Mouse (Mus musculus): ENCODE measurements around the gene Barhl2. TPM values are rescaled to one million over a fixed set of nuclear protein-coding genes. Genes with fewer than 3 reads are reported as not detected.
A peak's percentile ranks its signal among the peaks of the same experiment; 100 is the strongest.

Barhl2 gene
- polyA plus RNA-seq (2011; ENCODE audit: insufficient read depth, insufficient read length, low read depth, missing spikeins) = 0.34 TPM in 1 of 2 replicates, not detected in the other

- Histone ChIP-seq H3K27me3 (ENCODE audit: control insufficient read depth, insufficient read depth, low read length, poor library complexity, severe bottlenecking) (peaks cover 48% of the 10 kb centered on the region), H3K9me3 (replicated peaks; ENCODE audit: control insufficient read depth, insufficient read depth, low read length, poor library complexity, severe bottlenecking) (no peaks in the 10 kb centered on the region), H3K9ac (ENCODE audit: low read depth, poor library complexity, severe bottlenecking) (peak within 1 kb of the TSS; percentile 79), H3K4me3 (ENCODE audit: low read depth, low read length) (peak within 1 kb of the TSS; percentile 80), H3K36me3 (ENCODE audit: control insufficient read depth, insufficient read depth, low read length, poor library complexity, severe bottlenecking) (no peaks in the 10 kb centered on the region), H3K27ac (ENCODE audit: insufficient read depth, low read length) (no peak within 1 kb of the TSS), H3K4me1 (ENCODE audit: control insufficient read depth, insufficient read depth, low read length) (no peaks in the 10 kb centered on the region)
- no peak for TF ChIP-seq EP300 (IDR thresholded peaks at IDR 0.05; ENCODE audit: insufficient read depth, low read depth, low read length)
- no peak for TF ChIP-seq CTCF (IDR thresholded peaks at IDR 0.05; ENCODE audit: low read depth, low read length)
- no peak for TF ChIP-seq POLR2A (IDR thresholded peaks at IDR 0.05; ENCODE audit: insufficient read depth, low read length)
These were observed at the start of gene Barhl2 for GRCm38 (mm10) chr5:106457986-106458476. Gene Barhl2, minus strand, starts transcription at chr5:106458166.

DNA sequence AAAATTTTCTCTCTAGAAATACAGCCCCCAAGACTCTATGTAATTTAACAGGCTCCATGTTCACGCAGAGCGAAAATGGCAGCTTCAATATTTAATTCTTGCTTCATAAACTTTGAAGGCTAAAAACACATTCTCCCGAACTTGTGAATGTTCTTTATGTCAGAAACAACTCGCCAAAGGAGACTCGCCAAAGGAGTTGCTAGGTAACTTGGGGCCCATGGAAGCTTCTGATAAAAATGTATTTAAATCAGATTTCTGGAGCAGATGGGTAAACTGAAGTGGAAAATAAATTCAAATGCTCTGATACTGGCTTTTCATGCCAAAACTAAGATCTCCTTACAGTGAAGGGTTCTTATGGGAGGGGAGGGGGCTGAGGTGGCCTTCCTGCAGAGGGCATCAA lies 48.1 kb upstream of the Barhl2 start:
- no peak overlapping the region for H3K4me3 ChIP-seq (ENCODE audit: low read depth, low read length)
- no peaks in the 10 kb centered on the region for H3K9me3 ChIP-seq (replicated peaks; ENCODE audit: control insufficient read depth, insufficient read depth, low read length, poor library complexity, severe bottlenecking)
- H3K36me3 ChIP-seq (ENCODE audit: control insufficient read depth, insufficient read depth, low read length, poor library complexity, severe bottlenecking) = no peaks in the 10 kb centered on the region
- TF ChIP-seq CTCF (IDR thresholded peaks at IDR 0.05; ENCODE audit: low read depth, low read length) (no peak), EP300 (IDR thresholded peaks at IDR 0.05; ENCODE audit: insufficient read depth, low read depth, low read length) (no peak), POLR2A (IDR thresholded peaks at IDR 0.05; ENCODE audit: insufficient read depth, low read length) (no peak)
- no peaks in the 10 kb centered on the region for H3K27me3 ChIP-seq (ENCODE audit: control insufficient read depth, insufficient read depth, low read length, poor library complexity, severe bottlenecking)
- H3K9ac ChIP-seq (ENCODE audit: low read depth, poor library complexity, severe bottlenecking) = no peak overlapping the region
- no peak overlapping the region for H3K27ac ChIP-seq (ENCODE audit: insufficient read depth, low read length)
- H3K4me1 ChIP-seq (ENCODE audit: control insufficient read depth, insufficient read depth, low read length) = no peaks in the 10 kb centered on the region

GRCm38 (mm10) chr5:106502684-106503545 lies 44.9 kb upstream of the Barhl2 start:
- no peaks in the 10 kb centered on the region for H3K9me3 ChIP-seq (replicated peaks; ENCODE audit: control insufficient read depth, insufficient read depth, low read length, poor library complexity, severe bottlenecking)
- H3K4me3 ChIP-seq (ENCODE audit: low read depth, low read length) = no peak overlapping the region
- TF ChIP-seq EP300 (IDR thresholded peaks at IDR 0.05; ENCODE audit: insufficient read depth, low read depth, low read length) (no peak), CTCF (IDR thresholded peaks at IDR 0.05; ENCODE audit: low read depth, low read length) (no peak), POLR2A (IDR thresholded peaks at IDR 0.05; ENCODE audit: insufficient read depth, low read length) (no peak)
- no peak overlapping the region for H3K27ac ChIP-seq (ENCODE audit: insufficient read depth, low read length)
- no peaks in the 10 kb centered on the region for H3K36me3 ChIP-seq (ENCODE audit: control insufficient read depth, insufficient read depth, low read length, poor library complexity, severe bottlenecking)
- no peak overlapping the region for H3K9ac ChIP-seq (ENCODE audit: low read depth, poor library complexity, severe bottlenecking)
- H3K4me1 ChIP-seq (ENCODE audit: control insufficient read depth, insufficient read depth, low read length) = no peaks in the 10 kb centered on the region
- no peaks in the 10 kb centered on the region for H3K27me3 ChIP-seq (ENCODE audit: control insufficient read depth, insufficient read depth, low read length, poor library complexity, severe bottlenecking)

- TF ChIP-seq EP300 (IDR thresholded peaks at IDR 0.05; ENCODE audit: insufficient read depth, low read depth, low read length) (no peak), CTCF (IDR thresholded peaks at IDR 0.05; ENCODE audit: low read depth, low read length) (no peak), POLR2A (IDR thresholded peaks at IDR 0.05; ENCODE audit: insufficient read depth, low read length) (no peak)
- H3K27me3 ChIP-seq (ENCODE audit: control insufficient read depth, insufficient read depth, low read length, poor library complexity, severe bottlenecking) = no peaks in the 10 kb centered on the region
- H3K9me3 ChIP-seq (replicated peaks; ENCODE audit: control insufficient read depth, insufficient read depth, low read length, poor library complexity, severe bottlenecking) = no peaks in the 10 kb centered on the region
- no peak overlapping the region for H3K4me3 ChIP-seq (ENCODE audit: low read depth, low read length)
- H3K27ac ChIP-seq (ENCODE audit: insufficient read depth, low read length) = no peak overlapping the region
- H3K36me3 ChIP-seq (ENCODE audit: control insufficient read depth, insufficient read depth, low read length, poor library complexity, severe bottlenecking) = no peaks in the 10 kb centered on the region
- no peaks in the 10 kb centered on the region for H3K4me1 ChIP-seq (ENCODE audit: control insufficient read depth, insufficient read depth, low read length)
- H3K9ac ChIP-seq (ENCODE audit: low read depth, poor library complexity, severe bottlenecking) = no peak overlapping the region
These were observed 44.3 kb upstream of the Barhl2 start for GRCm38 (mm10) chr5:106502271-106502670.

DNA sequence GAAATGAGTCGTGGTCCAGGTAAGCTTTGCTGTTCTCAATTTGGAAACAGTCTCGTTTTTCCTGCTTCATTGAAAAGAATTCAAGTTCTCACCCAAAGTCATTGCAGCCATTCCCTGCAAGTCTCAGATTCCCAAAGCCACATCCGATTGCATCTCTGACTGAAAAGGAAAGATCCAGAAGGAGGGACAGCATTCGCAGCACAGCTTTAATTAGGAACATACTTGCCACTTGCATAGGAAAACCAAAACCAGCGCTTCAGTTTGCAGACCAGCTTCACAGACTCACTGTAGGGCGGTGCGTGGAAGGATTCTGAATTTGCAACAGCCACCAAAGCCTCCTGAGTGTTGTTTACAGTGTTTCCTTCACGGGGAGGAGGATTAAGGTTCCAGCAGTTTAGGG lies 33.8 kb upstream of the Barhl2 start:
- Histone ChIP-seq H3K27ac (ENCODE audit: insufficient read depth, low read length) (no peak overlapping the region), H3K9me3 (replicated peaks; ENCODE audit: control insufficient read depth, insufficient read depth, low read length, poor library complexity, severe bottlenecking) (no peaks in the 10 kb centered on the region), H3K36me3 (ENCODE audit: control insufficient read depth, insufficient read depth, low read length, poor library complexity, severe bottlenecking) (no peaks in the 10 kb centered on the region), H3K4me1 (ENCODE audit: control insufficient read depth, insufficient read depth, low read length) (no peaks in the 10 kb centered on the region), H3K9ac (ENCODE audit: low read depth, poor library complexity, severe bottlenecking) (no peak overlapping the region), H3K4me3 (ENCODE audit: low read depth, low read length) (no peak overlapping the region), H3K27me3 (ENCODE audit: control insufficient read depth, insufficient read depth, low read length, poor library complexity, severe bottlenecking) (no peaks in the 10 kb centered on the region)
- TF ChIP-seq EP300 (IDR thresholded peaks at IDR 0.05; ENCODE audit: insufficient read depth, low read depth, low read length) = no peak
- no peak for TF ChIP-seq CTCF (IDR thresholded peaks at IDR 0.05; ENCODE audit: low read depth, low read length)
- no peak for TF ChIP-seq POLR2A (IDR thresholded peaks at IDR 0.05; ENCODE audit: insufficient read depth, low read length)

GRCm38 (mm10) chr5:106472105-106472500 lies 14.1 kb upstream of the Barhl2 start:
- Histone ChIP-seq H3K9ac (ENCODE audit: low read depth, poor library complexity, severe bottlenecking) (no peak overlapping the region), H3K36me3 (ENCODE audit: control insufficient read depth, insufficient read depth, low read length, poor library complexity, severe bottlenecking) (no peaks in the 10 kb centered on the region), H3K9me3 (replicated peaks; ENCODE audit: control insufficient read depth, insufficient read depth, low read length, poor library complexity, severe bottlenecking) (no peaks in the 10 kb centered on the region), H3K4me3 (ENCODE audit: low read depth, low read length) (no peak overlapping the region), H3K4me1 (ENCODE audit: control insufficient read depth, insufficient read depth, low read length) (no peaks in the 10 kb centered on the region), H3K27ac (ENCODE audit: insufficient read depth, low read length) (no peak overlapping the region), H3K27me3 (ENCODE audit: control insufficient read depth, insufficient read depth, low read length, poor library complexity, severe bottlenecking) (peaks cover 8% of the 10 kb centered on the region; the same call in 1 of the 2 replicates)
- TF ChIP-seq CTCF (IDR thresholded peaks at IDR 0.05; ENCODE audit: low read depth, low read length) (no peak), EP300 (IDR thresholded peaks at IDR 0.05; ENCODE audit: insufficient read depth, low read depth, low read length) (no peak), POLR2A (IDR thresholded peaks at IDR 0.05; ENCODE audit: insufficient read depth, low read length) (no peak)
